Mouse (Mus musculus): ENCODE data around the gene 1110008P14Rik. TPM values are rescaled to one million over a fixed set of nuclear protein-coding genes. Genes with fewer than 3 reads are reported as not detected.

The 1110008P14Rik gene
- total RNA-seq, 1 experiment from 2014 or later, result 31.8 TPM

Other genes with a start within 250 kb of the 1110008P14Rik start
- gene Prrc2b, start 230.9 kb downstream of the 1110008P14Rik start, total RNA-seq (2017), result 36.7 and 37.0 TPM in 2 replicates
- gene Pomt1, start 145.3 kb downstream of the 1110008P14Rik start, total RNA-seq (2017), result 11.6 and 18.3 TPM in 2 replicates
- gene Uck1, start 121.8 kb downstream of the 1110008P14Rik start, total RNA-seq (2017), result 26.0 and 30.3 TPM in 2 replicates
- gene Golga2, start 94.6 kb downstream of the 1110008P14Rik start, total RNA-seq (2017), result 70.1 and 88.5 TPM in 2 replicates
- 82.5 and 89.9 TPM in 2 replicates for gene Swi5, start 93.9 kb downstream of the 1110008P14Rik start, total RNA-seq (2017)
- gene Ciz1, start 29.6 kb downstream of the 1110008P14Rik start, total RNA-seq (2017), result 120 and 134 TPM in 2 replicates
- gene Dnm1, start 28.6 kb downstream of the 1110008P14Rik start, total RNA-seq (2017), result not detected in 2 replicates
- gene Lcn2, start 6.3 kb upstream of the 1110008P14Rik start, total RNA-seq (2017), result 246 and 252 TPM in 2 replicates
- gene Ptges2, start 14.0 kb upstream of the 1110008P14Rik start, total RNA-seq (2017), result 2.9 and 4.1 TPM in 2 replicates
- 6.1 and 6.4 TPM in 2 replicates for gene Naif1, start 68.5 kb upstream of the 1110008P14Rik start, total RNA-seq (2017)
- 15.2 and 17.8 TPM in 2 replicates for gene Slc25a25, start 69.5 kb upstream of the 1110008P14Rik start, total RNA-seq (2017)
- gene Fam102a, start 153.4 kb upstream of the 1110008P14Rik start, total RNA-seq (2017), result 36.8 and 38.4 TPM in 2 replicates
- gene Dpm2, start 188.9 kb upstream of the 1110008P14Rik start, total RNA-seq (2017), result 38.6 and 47.6 TPM in 2 replicates
- gene Pip5kl1, start 192.9 kb upstream of the 1110008P14Rik start, total RNA-seq (2017), result 1.3 and 1.4 TPM in 2 replicates
- not detected in 2 replicates for gene 9430097D07Rik, start 193.7 kb upstream of the 1110008P14Rik start, total RNA-seq (2017)
- 13.6 and 16.9 TPM in 2 replicates for gene St6galnac4, start 205.2 kb upstream of the 1110008P14Rik start, total RNA-seq (2017)
- 4.7 and 5.4 TPM in 2 replicates for gene St6galnac6, start 217.8 kb upstream of the 1110008P14Rik start, total RNA-seq (2017)
- not detected in 2 replicates for gene Ak1, start 239.8 kb upstream of the 1110008P14Rik start, total RNA-seq (2017)